Mouse (Mus musculus): ENCODE measurements around the gene Gfpt1. TPM values are rescaled to one million over a fixed set of nuclear protein-coding genes. Genes with fewer than 3 reads are reported as not detected.

The Gfpt1 gene
- polyA plus RNA-seq, 1 experiment: 11.9 TPM

GRCm38 (mm10) chr6:87099261-87099660 is 56.6 kb downstream of the Gfpt1 start:
- H3K4me1 ChIP-seq (ENCODE audit: control insufficient read depth, insufficient read depth, low read length): no peaks in the 10 kb centered on the region
- no peak overlapping the region for H3K4me3 ChIP-seq (ENCODE audit: insufficient read depth, low read depth, low read length)
- TF ChIP-seq POLR2A (IDR thresholded peaks at IDR 0.05; ENCODE audit: low read depth, low read length): no peak
- TF ChIP-seq CTCF (conservative IDR thresholded peaks at IDR 0.05; ENCODE audit: insufficient read depth, insufficient read length, low read depth, low read length): no peak
- 21% methylated on average over 3 of the region's 3 CpGs for whole genome bisulfite sequencing
- DNase-seq: no peak
- H3K27me3 ChIP-seq (replicated peaks; ENCODE audit: control insufficient read depth, insufficient read depth, low read length): no peaks in the 10 kb centered on the region
- no peaks in the 10 kb centered on the region for H3K36me3 ChIP-seq (ENCODE audit: control insufficient read depth, insufficient read depth, low read length)
- no peak overlapping the region for H3K27ac ChIP-seq (ENCODE audit: insufficient read depth, low read depth, low read length)

GRCm38 (mm10) chr6:87099671-87100296 is 57.1 kb downstream of the Gfpt1 start:
- no peaks in the 10 kb centered on the region for H3K36me3 ChIP-seq (ENCODE audit: control insufficient read depth, insufficient read depth, low read length)
- no peak overlapping the region for H3K27ac ChIP-seq (ENCODE audit: insufficient read depth, low read depth, low read length)
- TF ChIP-seq POLR2A (IDR thresholded peaks at IDR 0.05; ENCODE audit: low read depth, low read length) (no peak), CTCF (conservative IDR thresholded peaks at IDR 0.05; ENCODE audit: insufficient read depth, insufficient read length, low read depth, low read length) (no peak)
- WGBS: 64% methylated on average over 7 of the region's 7 CpGs
- H3K4me1 ChIP-seq (ENCODE audit: control insufficient read depth, insufficient read depth, low read length): no peaks in the 10 kb centered on the region
- H3K27me3 ChIP-seq (replicated peaks; ENCODE audit: control insufficient read depth, insufficient read depth, low read length): no peaks in the 10 kb centered on the region
- DNase-seq: no peak
- no peak overlapping the region for H3K4me3 ChIP-seq (ENCODE audit: insufficient read depth, low read depth, low read length)

- TF ChIP-seq POLR2A (IDR thresholded peaks at IDR 0.05; ENCODE audit: low read depth, low read length): no peak
- TF ChIP-seq CTCF (conservative IDR thresholded peaks at IDR 0.05; ENCODE audit: insufficient read depth, insufficient read length, low read depth, low read length): no peak
- DNase-seq: no peak
- Histone ChIP-seq H3K4me3 (ENCODE audit: insufficient read depth, low read depth, low read length) (no peak overlapping the region), H3K36me3 (ENCODE audit: control insufficient read depth, insufficient read depth, low read length) (no peaks in the 10 kb centered on the region), H3K27me3 (replicated peaks; ENCODE audit: control insufficient read depth, insufficient read depth, low read length) (no peaks in the 10 kb centered on the region), H3K4me1 (ENCODE audit: control insufficient read depth, insufficient read depth, low read length) (no peaks in the 10 kb centered on the region), H3K27ac (ENCODE audit: insufficient read depth, low read depth, low read length) (no peak overlapping the region)
- WGBS: 81% methylated on average over 9 of the region's 9 CpGs
Measured at GRCm38 (mm10) chr6:87100297-87101020, 57.8 kb downstream of the Gfpt1 start.

GRCm38 (mm10) chr6:87101281-87101954 is 58.8 kb downstream of the Gfpt1 start:
- Histone ChIP-seq H3K36me3 (ENCODE audit: control insufficient read depth, insufficient read depth, low read length) (no peaks in the 10 kb centered on the region), H3K27me3 (replicated peaks; ENCODE audit: control insufficient read depth, insufficient read depth, low read length) (no peaks in the 10 kb centered on the region), H3K4me3 (ENCODE audit: insufficient read depth, low read depth, low read length) (0 out of 2 replicates have a peak overlapping the region, but pooled peaks have one; percentile 2), H3K27ac (ENCODE audit: insufficient read depth, low read depth, low read length) (no peak overlapping the region), H3K4me1 (ENCODE audit: control insufficient read depth, insufficient read depth, low read length) (no peaks in the 10 kb centered on the region)
- 11% methylated on average over 12 of the region's 12 CpGs for WGBS
- no peak for TF ChIP-seq POLR2A (IDR thresholded peaks at IDR 0.05; ENCODE audit: low read depth, low read length)
- TF ChIP-seq CTCF (conservative IDR thresholded peaks at IDR 0.05; ENCODE audit: insufficient read depth, insufficient read length, low read depth, low read length): peak; percentile 86
- peak; percentile 83 for DNase-seq

- no peak for TF ChIP-seq CTCF (conservative IDR thresholded peaks at IDR 0.05; ENCODE audit: insufficient read depth, insufficient read length, low read depth, low read length)
- TF ChIP-seq POLR2A (IDR thresholded peaks at IDR 0.05; ENCODE audit: low read depth, low read length): no peak
- no peak overlapping the region for H3K4me3 ChIP-seq (ENCODE audit: insufficient read depth, low read depth, low read length)
- H3K27ac ChIP-seq (ENCODE audit: insufficient read depth, low read depth, low read length): no peak overlapping the region
- no peaks in the 10 kb centered on the region for H3K36me3 ChIP-seq (ENCODE audit: control insufficient read depth, insufficient read depth, low read length)
- no peaks in the 10 kb centered on the region for H3K4me1 ChIP-seq (ENCODE audit: control insufficient read depth, insufficient read depth, low read length)
- no peak for DNase-seq
- no peaks in the 10 kb centered on the region for H3K27me3 ChIP-seq (replicated peaks; ENCODE audit: control insufficient read depth, insufficient read depth, low read length)
- WGBS: 12% methylated on average over 4 of the region's 4 CpGs
Measured at GRCm38 (mm10) chr6:87101955-87102353, 59.3 kb downstream of the Gfpt1 start.

GRCm38 (mm10) chr6:87102421-87102911 is 59.8 kb downstream of the Gfpt1 start:
- Histone ChIP-seq H3K36me3 (ENCODE audit: control insufficient read depth, insufficient read depth, low read length) (no peaks in the 10 kb centered on the region), H3K27ac (ENCODE audit: insufficient read depth, low read depth, low read length) (no peak overlapping the region), H3K4me1 (ENCODE audit: control insufficient read depth, insufficient read depth, low read length) (no peaks in the 10 kb centered on the region), H3K4me3 (ENCODE audit: insufficient read depth, low read depth, low read length) (no peak overlapping the region), H3K27me3 (replicated peaks; ENCODE audit: control insufficient read depth, insufficient read depth, low read length) (no peaks in the 10 kb centered on the region)
- DNase-seq: peak; percentile 34
- WGBS: 24% methylated on average over 7 of the region's 7 CpGs
- TF ChIP-seq POLR2A (IDR thresholded peaks at IDR 0.05; ENCODE audit: low read depth, low read length) (no peak), CTCF (conservative IDR thresholded peaks at IDR 0.05; ENCODE audit: insufficient read depth, insufficient read length, low read depth, low read length) (no peak)

GRCm38 (mm10) chr6:87103314-87103713 is 60.7 kb downstream of the Gfpt1 start:
- Histone ChIP-seq H3K4me1 (ENCODE audit: control insufficient read depth, insufficient read depth, low read length) (no peaks in the 10 kb centered on the region), H3K27me3 (replicated peaks; ENCODE audit: control insufficient read depth, insufficient read depth, low read length) (no peaks in the 10 kb centered on the region), H3K4me3 (ENCODE audit: insufficient read depth, low read depth, low read length) (no peak overlapping the region), H3K27ac (ENCODE audit: insufficient read depth, low read depth, low read length) (no peak overlapping the region), H3K36me3 (ENCODE audit: control insufficient read depth, insufficient read depth, low read length) (no peaks in the 10 kb centered on the region)
- no peak for DNase-seq
- 100% methylated on average over 1 of the region's 1 CpGs for WGBS
- TF ChIP-seq POLR2A (IDR thresholded peaks at IDR 0.05; ENCODE audit: low read depth, low read length): no peak
- no peak for TF ChIP-seq CTCF (conservative IDR thresholded peaks at IDR 0.05; ENCODE audit: insufficient read depth, insufficient read length, low read depth, low read length)

Measured in kidney, adult 2 months (tissue).